Mouse (Mus musculus): Measurements from ENCODE around the gene Golt1b. TPM values are rescaled to one million over a fixed set of nuclear protein-coding genes. Genes with fewer than 3 reads are reported as not detected.
"Not testable (repeated sequence)": the region's sequence is repeated elsewhere in the genome, so short reads cannot be mapped to it uniquely, and the experiment has no call there.

The Golt1b gene
- polyA plus RNA-seq, 1 experiment from 2014 or later = 107 TPM

DNA sequence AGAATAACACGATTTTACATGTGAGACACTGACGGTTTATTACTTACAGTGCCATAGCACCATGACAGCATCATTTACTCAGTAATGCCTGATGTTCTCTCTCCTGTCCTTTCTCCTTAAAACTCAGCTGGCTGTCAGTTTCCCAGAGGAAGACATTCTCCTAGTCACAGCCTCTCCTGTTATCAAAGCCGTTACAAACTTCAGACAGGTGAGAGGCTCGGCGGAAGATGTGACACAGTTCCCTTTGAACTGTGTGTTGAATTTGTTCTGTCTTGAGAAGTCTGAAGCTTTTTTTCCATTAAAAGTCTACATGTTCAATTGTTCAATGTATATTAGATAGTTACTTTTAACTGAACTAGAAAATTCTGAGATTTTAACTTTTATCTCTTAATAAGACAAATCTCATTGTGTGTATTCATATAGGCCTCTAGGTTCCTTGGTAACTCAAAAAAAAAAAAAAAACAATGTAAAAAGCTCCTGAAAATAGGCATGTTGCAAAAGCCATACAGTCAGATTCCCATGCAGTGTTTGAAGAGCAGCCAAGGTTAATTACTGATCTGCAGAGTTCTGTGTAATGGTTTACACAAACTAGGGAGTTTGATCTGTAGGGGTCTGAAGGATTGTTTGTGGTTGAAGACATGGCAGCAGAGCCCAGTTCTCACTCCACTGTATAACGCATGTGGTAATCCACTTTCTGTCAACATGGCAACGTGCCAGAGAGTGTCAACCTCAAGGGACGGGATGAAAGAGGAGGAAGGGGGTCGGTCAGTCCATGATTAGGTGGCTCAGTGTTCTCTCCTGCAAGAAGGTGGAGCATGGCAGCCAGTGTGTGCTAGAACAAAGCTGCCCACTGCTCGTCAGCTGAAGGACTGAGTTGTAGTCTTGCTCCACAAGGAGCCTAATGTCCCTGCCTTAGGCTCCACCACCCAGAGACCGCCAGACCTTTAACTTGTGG lies 39.3 kb upstream of the Golt1b start:
- WGBS = 56% methylated on average over 11 of the region's 11 CpGs
- DNase-seq = peak; percentile 47

GRCm38 (mm10) chr6:142352099-142352498 lies 34.9 kb upstream of the Golt1b start:
- peaks cover 43% of the 10 kb centered on the region; the same call in 1 of the 2 replicates for H3K36me3 ChIP-seq (ENCODE audit: insufficient read depth)
- not testable (repeated sequence) for H3K4me3 ChIP-seq (ENCODE audit: low read depth, low read length); H3K27me3 ChIP-seq (ENCODE audit: insufficient read depth, low read length); DNase-seq; H3K27ac ChIP-seq (ENCODE audit: low read depth); H3K9me3 ChIP-seq (ENCODE audit: low read depth, low read length); H3K4me2 ChIP-seq; ATAC-seq (ENCODE audit: insufficient read depth); H3K9ac ChIP-seq; H3K4me1 ChIP-seq (ENCODE audit: insufficient read depth)
- WGBS = 75% methylated on average over 3 of the region's 3 CpGs

More for the DNA sequence above, 39.3 kb upstream of the Golt1b start:
- Histone ChIP-seq H3K4me3 (ENCODE audit: low read depth, low read length) (no peak overlapping the region), H3K36me3 (ENCODE audit: insufficient read depth) (peaks cover 26% of the 10 kb centered on the region; the same call in 1 of the 2 replicates), H3K4me1 (ENCODE audit: insufficient read depth) (0 out of 2 replicates have a peak, but pooled peaks cover 3% of the 10 kb centered on the region), H3K27me3 (ENCODE audit: insufficient read depth, low read length) (no peaks in the 10 kb centered on the region), H3K9me3 (ENCODE audit: low read depth, low read length) (no peaks in the 10 kb centered on the region), H3K4me2 (no peak overlapping the region; the same call in 1 of the 2 replicates), H3K27ac (ENCODE audit: low read depth) (no peak overlapping the region), H3K9ac (no peak overlapping the region)
- no peak for TF ChIP-seq CTCF (IDR thresholded peaks at IDR 0.05; ENCODE audit: low read depth)
- ATAC-seq (ENCODE audit: insufficient read depth) = no peak

- Histone ChIP-seq H3K4me1 (ENCODE audit: insufficient read depth) (no peaks in the 10 kb centered on the region), H3K9ac (no peak overlapping the region), H3K9me3 (ENCODE audit: low read depth, low read length) (no peaks in the 10 kb centered on the region), H3K27ac (ENCODE audit: low read depth) (no peak overlapping the region), H3K36me3 (ENCODE audit: insufficient read depth) (peaks cover 46% of the 10 kb centered on the region), H3K27me3 (ENCODE audit: insufficient read depth, low read length) (no peaks in the 10 kb centered on the region), H3K4me3 (ENCODE audit: low read depth, low read length) (no peak overlapping the region), H3K4me2 (no peak overlapping the region)
- no peak for DNase-seq
- TF ChIP-seq CTCF (IDR thresholded peaks at IDR 0.05; ENCODE audit: low read depth) = no peak
- ATAC-seq (ENCODE audit: insufficient read depth) = no peak
- 64% methylated on average over 7 of the region's 7 CpGs for WGBS
Observed at GRCm38 (mm10) chr6:142357106-142357505, 29.9 kb upstream of the Golt1b start.

GRCm38 (mm10) chr6:142362036-142362435 lies 25.0 kb upstream of the Golt1b start:
- H3K4me3 ChIP-seq (ENCODE audit: low read depth, low read length) = no peak overlapping the region
- H3K4me1 ChIP-seq (ENCODE audit: insufficient read depth) = no peaks in the 10 kb centered on the region
- DNase-seq (no peak), ATAC-seq (ENCODE audit: insufficient read depth) (no peak)
- H3K27me3 ChIP-seq (ENCODE audit: insufficient read depth, low read length) = no peaks in the 10 kb centered on the region
- H3K9me3 ChIP-seq (ENCODE audit: low read depth, low read length) = no peaks in the 10 kb centered on the region
- no peak overlapping the region for H3K9ac ChIP-seq
- WGBS = 88% methylated on average over 6 of the region's 6 CpGs
- H3K36me3 ChIP-seq (ENCODE audit: insufficient read depth) = peaks cover 65% of the 10 kb centered on the region
- H3K4me2 ChIP-seq = no peak overlapping the region
- TF ChIP-seq CTCF (IDR thresholded peaks at IDR 0.05; ENCODE audit: low read depth) = no peak
- H3K27ac ChIP-seq (ENCODE audit: low read depth) = no peak overlapping the region

DNA sequence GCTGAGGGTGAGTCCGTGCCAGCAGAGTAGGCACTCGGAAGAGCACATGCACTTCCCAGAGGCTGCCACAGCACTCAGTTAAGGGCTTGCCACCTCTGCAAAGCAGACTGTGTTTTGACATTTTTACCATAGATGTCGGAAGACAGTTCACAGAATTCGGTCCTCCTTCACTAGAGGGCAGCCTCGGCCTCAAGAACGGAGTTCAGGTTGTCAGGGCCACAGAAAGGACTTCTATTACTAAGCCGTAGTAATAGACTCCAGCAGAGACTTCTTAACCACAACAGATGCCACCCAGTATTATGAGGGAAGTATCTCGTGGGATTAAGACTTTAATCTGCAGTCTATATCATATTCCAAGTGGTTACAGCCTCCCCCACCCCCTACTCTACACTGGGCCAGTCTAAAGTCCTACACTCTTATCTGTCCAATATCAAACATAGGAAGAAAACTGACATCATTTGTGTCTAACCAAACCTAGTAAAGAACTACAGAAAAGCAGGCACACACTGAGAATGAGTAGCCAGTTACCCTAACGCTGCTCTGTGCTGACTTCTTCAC lies 23.9 kb upstream of the Golt1b start:
- peaks cover 68% of the 10 kb centered on the region for H3K36me3 ChIP-seq (ENCODE audit: insufficient read depth)
- H3K27me3 ChIP-seq (ENCODE audit: insufficient read depth, low read length) = no peaks in the 10 kb centered on the region
- DNase-seq (peak; percentile 42), ATAC-seq (ENCODE audit: insufficient read depth) (peak; percentile 33; the same call in 1 of the 2 replicates)
- no peak overlapping the region for H3K4me3 ChIP-seq (ENCODE audit: low read depth, low read length)
- no peak overlapping the region for H3K27ac ChIP-seq (ENCODE audit: low read depth)
- TF ChIP-seq CTCF (IDR thresholded peaks at IDR 0.05; ENCODE audit: low read depth) = peak; percentile 43
- no peaks in the 10 kb centered on the region for H3K4me1 ChIP-seq (ENCODE audit: insufficient read depth)
- no peaks in the 10 kb centered on the region for H3K9me3 ChIP-seq (ENCODE audit: low read depth, low read length)
- WGBS = 67% methylated on average over 9 of the region's 9 CpGs
- H3K4me2 ChIP-seq = no peak overlapping the region
- no peak overlapping the region for H3K9ac ChIP-seq

- H3K27ac ChIP-seq (ENCODE audit: low read depth) = no peak overlapping the region
- H3K9ac ChIP-seq = no peak overlapping the region
- no peaks in the 10 kb centered on the region for H3K27me3 ChIP-seq (ENCODE audit: insufficient read depth, low read length)
- no peak for ATAC-seq (ENCODE audit: insufficient read depth)
- H3K36me3 ChIP-seq (ENCODE audit: insufficient read depth) = peaks cover 66% of the 10 kb centered on the region
- WGBS = 81% methylated on average over 8 of the region's 8 CpGs
- TF ChIP-seq CTCF (IDR thresholded peaks at IDR 0.05; ENCODE audit: low read depth) = no peak
- H3K4me3 ChIP-seq (ENCODE audit: low read depth, low read length) = no peak overlapping the region
- H3K4me1 ChIP-seq (ENCODE audit: insufficient read depth) = no peaks in the 10 kb centered on the region
- H3K9me3 ChIP-seq (ENCODE audit: low read depth, low read length) = no peaks in the 10 kb centered on the region
- no peak for DNase-seq
- no peak overlapping the region for H3K4me2 ChIP-seq
Observed at GRCm38 (mm10) chr6:142365742-142366472, 21.1 kb upstream of the Golt1b start.
